Mouse (Mus musculus): ENCODE results near the gene Recql5. TPM values are rescaled to one million over a fixed set of nuclear protein-coding genes. Genes with fewer than 3 reads are reported as not detected.
"Not testable (repeated sequence)": the region's sequence is repeated elsewhere in the genome, so short reads cannot be mapped to it uniquely, and the experiment has no call there.

The Recql5 gene
- polyA plus RNA-seq, 1 experiment from 2014 or later: 18.0 TPM

GRCm38 (mm10) chr11:115872437-115872836, 60.8 kb downstream of the Recql5 start:
- 73% methylated on average over 4 of the region's 4 CpGs for WGBS
- DNase-seq (no peak), ATAC-seq (ENCODE audit: low FRiP score, low TSS enrichment) (no peak)
- Histone ChIP-seq H3K4me1 (ENCODE audit: control insufficient read depth, insufficient read depth, low read length) (no peaks in the 10 kb centered on the region), H3K27me3 (ENCODE audit: control insufficient read depth, insufficient read depth, low read length) (no peaks in the 10 kb centered on the region), H3K36me3 (ENCODE audit: control insufficient read depth, insufficient read depth, low read length) (no peaks in the 10 kb centered on the region), H3K9ac (replicated peaks; ENCODE audit: low read length) (no peak overlapping the region), H3K4me2 (ENCODE audit: low read length) (no peak overlapping the region), H3K27ac (replicated peaks; ENCODE audit: low read depth, low read length) (no peak overlapping the region), H3K4me3 (replicated peaks; ENCODE audit: low read depth, low read length) (no peak overlapping the region), H3K9me3 (ENCODE audit: control insufficient read depth, low read length) (no peaks in the 10 kb centered on the region)

GRCm38 (mm10) chr11:115869393-115869792, 63.9 kb downstream of the Recql5 start:
- WGBS: 86% methylated on average over 8 of the region's 8 CpGs
- Histone ChIP-seq H3K4me3 (replicated peaks; ENCODE audit: low read depth, low read length) (no peak overlapping the region), H3K27ac (replicated peaks; ENCODE audit: low read depth, low read length) (no peak overlapping the region), H3K4me2 (ENCODE audit: low read length) (no peak overlapping the region), H3K9me3 (ENCODE audit: control insufficient read depth, low read length) (no peaks in the 10 kb centered on the region), H3K36me3 (ENCODE audit: control insufficient read depth, insufficient read depth, low read length) (no peaks in the 10 kb centered on the region), H3K4me1 (ENCODE audit: control insufficient read depth, insufficient read depth, low read length) (no peaks in the 10 kb centered on the region), H3K9ac (replicated peaks; ENCODE audit: low read length) (no peak overlapping the region), H3K27me3 (ENCODE audit: control insufficient read depth, insufficient read depth, low read length) (no peaks in the 10 kb centered on the region)
- ATAC-seq (ENCODE audit: low FRiP score, low TSS enrichment) (no peak), DNase-seq (no peak)

DNA sequence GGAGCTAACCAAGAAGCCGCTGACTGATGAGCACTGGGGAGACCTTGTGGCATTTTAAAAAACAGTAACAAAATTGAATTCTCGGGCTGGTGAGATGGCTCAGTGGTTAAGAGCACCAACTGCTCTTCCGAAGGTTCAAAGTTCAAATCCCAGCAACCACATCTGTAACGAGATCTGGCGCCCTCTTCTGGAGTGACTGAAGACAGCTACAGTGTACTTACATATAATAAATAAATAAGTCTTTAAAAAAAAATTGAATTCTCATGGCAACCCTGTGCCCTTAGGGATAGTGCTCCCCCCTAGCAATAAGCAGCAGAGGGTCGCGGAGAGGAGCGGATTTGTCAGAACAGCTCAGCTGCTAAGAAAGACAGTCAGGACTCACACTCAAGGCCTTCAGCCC, 69.4 kb downstream of the Recql5 start:
- H3K4me3 ChIP-seq (replicated peaks; ENCODE audit: low read depth, low read length): no peak overlapping the region
- H3K9me3 ChIP-seq (ENCODE audit: control insufficient read depth, low read length): no peaks in the 10 kb centered on the region
- H3K9ac ChIP-seq (replicated peaks; ENCODE audit: low read length): no peak overlapping the region
- DNase-seq (no peak), ATAC-seq (ENCODE audit: low FRiP score, low TSS enrichment) (no peak)
- H3K27ac ChIP-seq (replicated peaks; ENCODE audit: low read depth, low read length): no peak overlapping the region
- peaks cover 23% of the 10 kb centered on the region for H3K27me3 ChIP-seq (ENCODE audit: control insufficient read depth, insufficient read depth, low read length)
- H3K36me3 ChIP-seq (ENCODE audit: control insufficient read depth, insufficient read depth, low read length): no peaks in the 10 kb centered on the region
- H3K4me1 ChIP-seq (ENCODE audit: control insufficient read depth, insufficient read depth, low read length): no peaks in the 10 kb centered on the region
- no peak overlapping the region for H3K4me2 ChIP-seq (ENCODE audit: low read length)
- 85% methylated on average over 8 of the region's 8 CpGs for WGBS

- H3K9me3 ChIP-seq (ENCODE audit: control insufficient read depth, low read length): no peaks in the 10 kb centered on the region
- H3K9ac ChIP-seq (replicated peaks; ENCODE audit: low read length): no peak overlapping the region; the same call in 1 of the 2 replicates
- DNase-seq: peak; percentile 86
- H3K4me1 ChIP-seq (ENCODE audit: control insufficient read depth, insufficient read depth, low read length): no peaks in the 10 kb centered on the region
- peak overlapping the region; percentile 32 for H3K4me3 ChIP-seq (replicated peaks; ENCODE audit: low read depth, low read length)
- 4% methylated on average over 75 of the region's 75 CpGs for WGBS
- H3K27me3 ChIP-seq (ENCODE audit: control insufficient read depth, insufficient read depth, low read length): peaks cover 38% of the 10 kb centered on the region
- peak; percentile 62 for ATAC-seq (ENCODE audit: low FRiP score, low TSS enrichment)
- no peak overlapping the region for H3K27ac ChIP-seq (replicated peaks; ENCODE audit: low read depth, low read length)
- H3K4me2 ChIP-seq (ENCODE audit: low read length): peak overlapping the region; percentile 48
- no peaks in the 10 kb centered on the region for H3K36me3 ChIP-seq (ENCODE audit: control insufficient read depth, insufficient read depth, low read length)
Observed at GRCm38 (mm10) chr11:115859143-115859945, 73.9 kb downstream of the Recql5 start.

DNA sequence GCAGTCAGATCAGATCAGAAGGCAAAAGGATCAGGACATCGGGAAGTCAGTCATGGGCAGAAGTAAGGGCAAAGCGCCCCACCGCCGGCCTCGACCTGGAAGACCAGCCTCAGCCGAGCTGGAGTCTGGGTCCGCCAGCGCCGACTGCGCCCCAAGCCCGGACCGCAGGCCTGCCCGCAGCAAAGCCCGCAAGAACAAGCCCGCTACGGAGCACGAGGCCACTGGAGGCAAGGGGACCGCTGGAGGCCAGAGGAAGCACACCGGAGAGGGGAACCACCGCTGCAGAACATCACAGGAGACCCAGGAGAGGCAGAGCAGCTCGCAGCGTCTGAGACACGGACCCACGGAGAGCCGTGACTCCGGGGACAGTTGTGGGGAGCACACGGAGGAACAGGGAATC, 74.9 kb downstream of the Recql5 start, which contains the start of gene Myo15b:
Gene Myo15b (plus strand): TSS at position 53 of the 400 bp plus-strand sequence.
- H3K9ac ChIP-seq (replicated peaks; ENCODE audit: low read length): no peak within 1 kb of the TSS; the same call in 1 of the 2 replicates
- ATAC-seq (ENCODE audit: low FRiP score, low TSS enrichment) (no peak), DNase-seq (no peak)
- 7% methylated on average over 27 of the region's 27 CpGs for WGBS
- no peaks in the 10 kb centered on the region for H3K36me3 ChIP-seq (ENCODE audit: control insufficient read depth, insufficient read depth, low read length)
- H3K4me3 ChIP-seq (replicated peaks; ENCODE audit: low read depth, low read length): peak within 1 kb of the TSS; percentile 32
- H3K27ac ChIP-seq (replicated peaks; ENCODE audit: low read depth, low read length): no peak within 1 kb of the TSS
- H3K4me2 ChIP-seq (ENCODE audit: low read length): peak within 1 kb of the TSS; percentile 48
- H3K9me3 ChIP-seq (ENCODE audit: control insufficient read depth, low read length): no peaks in the 10 kb centered on the region
- H3K27me3 ChIP-seq (ENCODE audit: control insufficient read depth, insufficient read depth, low read length): peaks cover 38% of the 10 kb centered on the region
- H3K4me1 ChIP-seq (ENCODE audit: control insufficient read depth, insufficient read depth, low read length): no peaks in the 10 kb centered on the region

DNA sequence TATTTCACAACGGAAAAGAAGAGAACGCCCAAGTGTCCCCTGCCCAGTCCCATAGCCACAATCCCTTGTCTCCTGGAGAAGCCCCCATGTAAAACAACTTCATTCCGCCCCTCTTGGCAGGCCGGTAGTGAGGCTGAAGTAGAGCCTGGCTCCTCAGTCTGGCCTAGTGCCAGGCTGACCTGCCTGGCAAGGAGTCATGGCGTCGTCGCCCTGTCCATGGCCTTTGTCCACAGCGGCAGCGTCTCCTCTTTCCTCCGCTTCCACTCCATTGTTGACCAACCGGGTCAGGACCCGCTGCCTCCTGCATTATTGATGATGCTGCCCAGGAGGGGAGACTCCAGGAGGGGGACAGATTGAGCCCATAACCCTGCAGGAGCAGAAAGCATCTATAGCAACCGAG, 75.3 kb downstream of the Recql5 start:
- Histone ChIP-seq H3K27me3 (ENCODE audit: control insufficient read depth, insufficient read depth, low read length) (peaks cover 38% of the 10 kb centered on the region), H3K4me2 (ENCODE audit: low read length) (no peak overlapping the region), H3K9me3 (ENCODE audit: control insufficient read depth, low read length) (no peaks in the 10 kb centered on the region), H3K9ac (replicated peaks; ENCODE audit: low read length) (no peak overlapping the region), H3K4me1 (ENCODE audit: control insufficient read depth, insufficient read depth, low read length) (no peaks in the 10 kb centered on the region), H3K4me3 (replicated peaks; ENCODE audit: low read depth, low read length) (no peak overlapping the region), H3K36me3 (ENCODE audit: control insufficient read depth, insufficient read depth, low read length) (no peaks in the 10 kb centered on the region), H3K27ac (replicated peaks; ENCODE audit: low read depth, low read length) (no peak overlapping the region)
- DNase-seq (no peak), ATAC-seq (ENCODE audit: low FRiP score, low TSS enrichment) (no peak)
- 40% methylated on average over 13 of the region's 13 CpGs for WGBS

GRCm38 (mm10) chr11:115857146-115857545, 76.1 kb downstream of the Recql5 start:
- not testable (repeated sequence) for DNase-seq; H3K4me2 ChIP-seq (ENCODE audit: low read length); H3K36me3 ChIP-seq (ENCODE audit: control insufficient read depth, insufficient read depth, low read length); ATAC-seq (ENCODE audit: low FRiP score, low TSS enrichment); H3K9ac ChIP-seq (replicated peaks; ENCODE audit: low read length); H3K4me1 ChIP-seq (ENCODE audit: control insufficient read depth, insufficient read depth, low read length); H3K4me3 ChIP-seq (replicated peaks; ENCODE audit: low read depth, low read length); H3K27ac ChIP-seq (replicated peaks; ENCODE audit: low read depth, low read length); H3K9me3 ChIP-seq (ENCODE audit: control insufficient read depth, low read length)
- peaks cover 38% of the 10 kb centered on the region for H3K27me3 ChIP-seq (ENCODE audit: control insufficient read depth, insufficient read depth, low read length)
- WGBS: 89% methylated on average over 4 of the region's 4 CpGs

DNA sequence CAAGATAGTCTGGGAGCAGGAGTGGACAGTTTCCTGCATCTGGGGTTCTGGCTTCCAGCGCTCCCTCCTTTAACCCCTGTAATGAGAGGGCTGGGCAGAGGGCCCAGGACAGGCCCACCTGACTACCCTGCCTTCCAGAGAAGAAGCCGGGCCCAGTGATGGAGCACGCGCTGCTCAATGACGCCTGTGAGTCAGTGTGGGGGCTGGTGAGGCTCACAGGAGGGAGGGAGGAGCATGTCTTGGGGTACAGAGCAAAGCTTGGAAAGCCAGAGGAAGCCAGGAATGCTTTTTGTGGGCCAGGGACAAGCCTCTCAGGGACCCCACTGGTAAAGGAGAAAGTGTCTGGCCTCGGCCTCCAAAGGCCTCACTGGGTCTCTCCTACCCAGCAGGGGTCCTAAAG, 78.6 kb downstream of the Recql5 start:
- H3K36me3 ChIP-seq (ENCODE audit: control insufficient read depth, insufficient read depth, low read length): no peaks in the 10 kb centered on the region
- H3K4me3 ChIP-seq (replicated peaks; ENCODE audit: low read depth, low read length): no peak overlapping the region
- H3K4me2 ChIP-seq (ENCODE audit: low read length): no peak overlapping the region
- ATAC-seq (ENCODE audit: low FRiP score, low TSS enrichment) (no peak), DNase-seq (no peak)
- H3K9me3 ChIP-seq (ENCODE audit: control insufficient read depth, low read length): no peaks in the 10 kb centered on the region
- WGBS: 71% methylated on average over 6 of the region's 6 CpGs
- H3K27ac ChIP-seq (replicated peaks; ENCODE audit: low read depth, low read length): no peak overlapping the region
- peaks cover 23% of the 10 kb centered on the region for H3K27me3 ChIP-seq (ENCODE audit: control insufficient read depth, insufficient read depth, low read length)
- no peaks in the 10 kb centered on the region for H3K4me1 ChIP-seq (ENCODE audit: control insufficient read depth, insufficient read depth, low read length)
- no peak overlapping the region for H3K9ac ChIP-seq (replicated peaks; ENCODE audit: low read length)

- H3K36me3 ChIP-seq (ENCODE audit: control insufficient read depth, insufficient read depth, low read length): no peaks in the 10 kb centered on the region
- H3K4me3 ChIP-seq (replicated peaks; ENCODE audit: low read depth, low read length): no peak overlapping the region
- no peak overlapping the region for H3K9ac ChIP-seq (replicated peaks; ENCODE audit: low read length)
- DNase-seq (no peak), ATAC-seq (ENCODE audit: low FRiP score, low TSS enrichment) (no peak)
- no peaks in the 10 kb centered on the region for H3K4me1 ChIP-seq (ENCODE audit: control insufficient read depth, insufficient read depth, low read length)
- WGBS: 91% methylated on average over 2 of the region's 2 CpGs
- no peak overlapping the region for H3K4me2 ChIP-seq (ENCODE audit: low read length)
- H3K27me3 ChIP-seq (ENCODE audit: control insufficient read depth, insufficient read depth, low read length): no peaks in the 10 kb centered on the region
- no peak overlapping the region for H3K27ac ChIP-seq (replicated peaks; ENCODE audit: low read depth, low read length)
- H3K9me3 ChIP-seq (ENCODE audit: control insufficient read depth, low read length): no peaks in the 10 kb centered on the region
Observed at GRCm38 (mm10) chr11:115845819-115846218, 87.5 kb downstream of the Recql5 start.
